Mouse (Mus musculus) heart, embryonic 11.5 days (tissue): ENCODE measurements around the gene Btk. TPM values are rescaled to one million over a fixed set of nuclear protein-coding genes. Genes with fewer than 3 reads are reported as not detected.

Source experiments
- ATAC-seq: fragments of 200-750 bp; cut with Nextera tagmentation; replicated peaks from 2 replicates; pipeline ENCODE4 v1.8.0; 2017; ENCODE audit warnings: moderate library complexity; ENCODE audit not compliant: insufficient number of reproducible peaks, low FRiP score, low TSS enrichment
- H3K27ac ChIP-seq: fragments of 300-500 bp; sonication (generic); 2 replicates; pipeline ENCODE4 v1.5.1; 2014; ENCODE audit warnings: mild to moderate bottlenecking, low read depth, low read length
- H3K27me3 ChIP-seq: fragments of 300-500 bp; sonication (generic); 2 replicates; pipeline ENCODE4 v1.6.1; 2014; ENCODE audit warnings: mild to moderate bottlenecking, low read length, mixed read lengths; ENCODE audit not compliant: control insufficient read depth, insufficient read depth
- H3K36me3 ChIP-seq: fragments of 300-500 bp; sonication (generic); 2 replicates; pipeline ENCODE4 v1.6.1; 2014; ENCODE audit warnings: mild to moderate bottlenecking, low read length, moderate library complexity, mixed read lengths; ENCODE audit not compliant: control insufficient read depth, insufficient read depth
- H3K4me1 ChIP-seq: fragments of 300-500 bp; sonication (generic); 2 replicates; pipeline ENCODE4 v1.6.1; 2014; ENCODE audit warnings: low read length; ENCODE audit not compliant: control insufficient read depth, insufficient read depth
- H3K4me2 ChIP-seq: fragments of 300-500 bp; sonication (generic); 2 replicates; pipeline ENCODE4 v1.6.1; 2014; ENCODE audit warnings: mild to moderate bottlenecking, moderate library complexity
- H3K4me3 ChIP-seq: fragments of 300-500 bp; sonication (generic); 2 replicates; pipeline ENCODE4 v1.5.1; 2014; ENCODE audit warnings: low read depth, low read length
- H3K9ac ChIP-seq: fragments of 300-500 bp; sonication (generic); 2 replicates; pipeline ENCODE4 v1.6.1; 2014; ENCODE audit warnings: mild to moderate bottlenecking, low read depth, low read length, moderate library complexity
- H3K9me3 ChIP-seq: fragments of 300-500 bp; sonication (generic); replicated peaks from 2 replicates; pipeline ENCODE4 v1.6.1; 2016; ENCODE audit warnings: low read length; ENCODE audit not compliant: control insufficient read depth
- WGBS: fragments of 180-500 bp; shearing (Covaris S2); extraction: QIAGEN DNeasy Blood & Tissue Kit; methylation state at CpG from one replicate; pipeline ENCODE4 v1.1.7; 2014; ENCODE audit not compliant: insufficient replicate concordance; 5-methylcytosine and 5-hydroxymethylcytosine counted together
- polyA plus RNA-seq: library from polyadenylated mRNA; unstranded; fragments of >200 nt; fragmentation: Nextera tagmentation; extraction: Ambion mirVana; gene quantifications from 2 replicates; pipeline ENCODE4 v1.2.1, GENCODE M21; 2014

Btk gene
- polyA plus RNA-seq, 1 experiment from 2014 or later, result 2.1 TPM

- peak overlapping the region; percentile 85 for H3K27ac ChIP-seq
- no peaks in the 10 kb centered on the region for H3K27me3 ChIP-seq
- H3K4me2 ChIP-seq, result peak overlapping the region; percentile 58
- H3K9me3 ChIP-seq, result no peaks in the 10 kb centered on the region
- peak overlapping the region; percentile 36 for H3K4me3 ChIP-seq
- H3K36me3 ChIP-seq, result no peaks in the 10 kb centered on the region
- H3K4me1 ChIP-seq, result no peaks in the 10 kb centered on the region
- 13% methylated on average over 15 of the region's 15 CpGs for WGBS
- peak overlapping the region; percentile 59 for H3K9ac ChIP-seq
- ATAC-seq, result peak; percentile 84
These were observed 29.1 kb upstream of the Btk start for GRCm38 (mm10) chrX:134612285-134612959.

GRCm38 (mm10) chrX:134610984-134611383 is 27.6 kb upstream of the Btk start:
- ATAC-seq, result no peak
- Histone ChIP-seq H3K4me3 (no peak overlapping the region), H3K27ac (no peak overlapping the region), H3K36me3 (no peaks in the 10 kb centered on the region), H3K9ac (no peak overlapping the region), H3K4me1 (no peaks in the 10 kb centered on the region), H3K4me2 (no peak overlapping the region), H3K9me3 (no peaks in the 10 kb centered on the region), H3K27me3 (no peaks in the 10 kb centered on the region)
- 67% methylated on average over 4 of the region's 4 CpGs for WGBS

- Histone ChIP-seq H3K4me3 (no peak overlapping the region), H3K4me1 (no peaks in the 10 kb centered on the region), H3K9me3 (no peaks in the 10 kb centered on the region), H3K36me3 (no peaks in the 10 kb centered on the region), H3K4me2 (no peak overlapping the region), H3K9ac (no peak overlapping the region), H3K27ac (no peak overlapping the region), H3K27me3 (no peaks in the 10 kb centered on the region)
- WGBS, result 40% methylated on average over 4 of the region's 4 CpGs
- no peak for ATAC-seq
These were observed 26.1 kb upstream of the Btk start for GRCm38 (mm10) chrX:134609472-134609871.

GRCm38 (mm10) chrX:134601380-134602120 is 18.2 kb upstream of the Btk start:
- peak overlapping the region; percentile 54 for H3K4me3 ChIP-seq
- no peaks in the 10 kb centered on the region for H3K27me3 ChIP-seq
- peak; percentile 81 for ATAC-seq

GRCm38 (mm10) chrX:134600659-134601379 is 17.4 kb upstream of the Btk start, which contains the start of the genes Gla and Hnrnph2:
Gene Gla, minus strand, starts transcription at chrX:134601125.
Gene Hnrnph2, plus strand, starts transcription at chrX:134601179.
- Histone ChIP-seq H3K4me1 (no peaks in the 10 kb centered on the region), H3K4me2 (peak within 1 kb of the TSS; percentile 67), H3K9ac (peak within 1 kb of the TSS; percentile 83), H3K27ac (peak within 1 kb of the TSS; percentile 88), H3K27me3 (no peaks in the 10 kb centered on the region), H3K9me3 (no peaks in the 10 kb centered on the region), H3K36me3 (no peaks in the 10 kb centered on the region), H3K4me3 (peak within 1 kb of the TSS; percentile 54)
- peak; percentile 98 for ATAC-seq
- WGBS, result 20% methylated on average over 33 of the region's 33 CpGs

More at GRCm38 (mm10) chrX:134601380-134602120, 18.2 kb upstream of the Btk start:
- H3K9me3 ChIP-seq, result no peaks in the 10 kb centered on the region
- 11% methylated on average over 43 of the region's 43 CpGs for WGBS
- peak overlapping the region; percentile 58 for H3K4me2 ChIP-seq
- peak overlapping the region; percentile 83 for H3K9ac ChIP-seq
- H3K27ac ChIP-seq, result peak overlapping the region; percentile 88
- H3K4me1 ChIP-seq, result no peaks in the 10 kb centered on the region
- no peaks in the 10 kb centered on the region for H3K36me3 ChIP-seq

GRCm38 (mm10) chrX:134599922-134600565 is 16.7 kb upstream of the Btk start:
- Histone ChIP-seq H3K36me3 (no peaks in the 10 kb centered on the region), H3K4me1 (no peaks in the 10 kb centered on the region), H3K9me3 (no peaks in the 10 kb centered on the region), H3K27me3 (no peaks in the 10 kb centered on the region), H3K27ac (0 out of 2 replicates have a peak overlapping the region, but pooled peaks have one; percentile 57), H3K4me3 (peak overlapping the region; percentile 54), H3K4me2 (peak overlapping the region; percentile 67), H3K9ac (peak overlapping the region; percentile 52; the same call in 1 of the 2 replicates)
- WGBS, result 27% methylated on average over 10 of the region's 10 CpGs
- no peak for ATAC-seq

- H3K27ac ChIP-seq, result no peak overlapping the region
- WGBS, result 56% methylated on average over 5 of the region's 5 CpGs
- H3K9ac ChIP-seq, result no peak overlapping the region
- peaks cover 4% of the 10 kb centered on the region; the same call in 1 of the 2 replicates for H3K36me3 ChIP-seq
- no peaks in the 10 kb centered on the region for H3K9me3 ChIP-seq
- no peak for ATAC-seq
- no peaks in the 10 kb centered on the region for H3K4me1 ChIP-seq
- no peaks in the 10 kb centered on the region for H3K27me3 ChIP-seq
- H3K4me3 ChIP-seq, result no peak overlapping the region
- no peak overlapping the region for H3K4me2 ChIP-seq
These were observed 6.5 kb upstream of the Btk start for GRCm38 (mm10) chrX:134589836-134590235.

GRCm38 (mm10) chrX:134588997-134589396 is 5.6 kb upstream of the Btk start:
- H3K9me3 ChIP-seq, result no peaks in the 10 kb centered on the region
- no peak overlapping the region for H3K9ac ChIP-seq
- H3K4me2 ChIP-seq, result no peak overlapping the region
- H3K4me3 ChIP-seq, result no peak overlapping the region
- no peak overlapping the region for H3K27ac ChIP-seq
- no peaks in the 10 kb centered on the region for H3K27me3 ChIP-seq
- no peak for ATAC-seq
- peaks cover 4% of the 10 kb centered on the region; the same call in 1 of the 2 replicates for H3K36me3 ChIP-seq
- no peaks in the 10 kb centered on the region for H3K4me1 ChIP-seq
- WGBS, result 80% methylated on average over 3 of the region's 3 CpGs
